Mouse (Mus musculus) liver, embryonic 16.5 days (tissue): ENCODE data around the gene Zfp335. TPM values are rescaled to one million over a fixed set of nuclear protein-coding genes. Genes with fewer than 3 reads are reported as not detected.

Experiments
- polyA plus RNA-seq: library from polyadenylated mRNA; unstranded; fragments of >200 nt; fragmentation: Nextera tagmentation; extraction: Ambion mirVana; gene quantifications from 2 replicates; pipeline ENCODE4 v1.2.1, GENCODE M21; 2015

The Zfp335 gene
- polyA plus RNA-seq, 1 experiment from 2014 or later, result 6.8 TPM

Other genes starting within 250 kb of the Zfp335 start
- gene Wfdc11, start 237.7 kb downstream of the Zfp335 start, polyA plus RNA-seq, result not detected in 2 replicates
- not detected in 2 replicates for gene Wfdc13, start 226.7 kb downstream of the Zfp335 start, polyA plus RNA-seq
- not detected in 2 replicates for gene Spint4, start 213.3 kb downstream of the Zfp335 start, polyA plus RNA-seq
- gene Spint5, start 196.5 kb downstream of the Zfp335 start, polyA plus RNA-seq, result not detected in 2 replicates
- gene Wfdc3, start 165.8 kb downstream of the Zfp335 start, polyA plus RNA-seq, result 1.5 and 1.7 TPM in 2 replicates
- 40.1 and 43.1 TPM in 2 replicates for gene Dnttip1, start 165.8 kb downstream of the Zfp335 start, polyA plus RNA-seq
- gene Ube2c, start 141.9 kb downstream of the Zfp335 start, polyA plus RNA-seq, result 632 and 661 TPM in 2 replicates
- 29.4 and 67.5 TPM in 2 replicates for gene Tnnc2, start 131.8 kb downstream of the Zfp335 start, polyA plus RNA-seq
- 9.4 and 12.1 TPM in 2 replicates for gene Snx21, start 125.9 kb downstream of the Zfp335 start, polyA plus RNA-seq
- gene Acot8, start 106.9 kb downstream of the Zfp335 start, polyA plus RNA-seq, result 19.8 and 20.6 TPM in 2 replicates
- 4.3 TPM in 2 replicates for gene Zswim3, start 106.7 kb downstream of the Zfp335 start, polyA plus RNA-seq
- 3.4 and 4.1 TPM in 2 replicates for gene Zswim1, start 89.1 kb downstream of the Zfp335 start, polyA plus RNA-seq
- not detected in 2 replicates for gene Spata25, start 83.2 kb downstream of the Zfp335 start, polyA plus RNA-seq
- 90.7 and 92.5 TPM in 2 replicates for gene Ctsa, start 78.9 kb downstream of the Zfp335 start, polyA plus RNA-seq
- gene Neurl2, start 78.3 kb downstream of the Zfp335 start, polyA plus RNA-seq, result 1.7 and 2.5 TPM in 2 replicates
- 23.1 and 27.4 TPM in 2 replicates for gene Pltp, start 54.0 kb downstream of the Zfp335 start, polyA plus RNA-seq
- 36.8 and 38.2 TPM in 2 replicates for gene Pcif1, start 32.5 kb downstream of the Zfp335 start, polyA plus RNA-seq
- 8.9 and 13.0 TPM in 2 replicates for gene Mmp9, start 29.0 kb upstream of the Zfp335 start, polyA plus RNA-seq
- 0.13 TPM in 2 replicates for gene Slc12a5, start 49.0 kb upstream of the Zfp335 start, polyA plus RNA-seq
- gene Ncoa5, start 123.1 kb upstream of the Zfp335 start, polyA plus RNA-seq, result 14.2 and 15.3 TPM in 2 replicates
- 2.6 and 3.0 TPM in 2 replicates for gene Cd40, start 143.9 kb upstream of the Zfp335 start, polyA plus RNA-seq
- gene 1700025C18Rik, start 179.0 kb upstream of the Zfp335 start, polyA plus RNA-seq, result not detected in 2 replicates